Mouse (Mus musculus) ES-Bruce4 (cell line): Measurements from ENCODE around the gene Igll1. TPM values are rescaled to one million over a fixed set of nuclear protein-coding genes. Genes with fewer than 3 reads are reported as not detected.

Experiments used
- H3K27ac ChIP-seq: 2 replicates; pipeline ENCODE4 v1.5.1; 2012; ENCODE audit warnings: low read length, inconsistent platforms; ENCODE audit not compliant: insufficient read depth
- H3K27me3 ChIP-seq: 2 replicates; pipeline ENCODE4 v1.6.1; 2012; ENCODE audit warnings: mild to moderate bottlenecking, low read length, inconsistent platforms; ENCODE audit not compliant: control insufficient read depth, poor library complexity, insufficient read depth, severe bottlenecking
- H3K36me3 ChIP-seq: 2 replicates; pipeline ENCODE4 v1.6.1; 2012; ENCODE audit warnings: inconsistent platforms, mild to moderate bottlenecking, low read length, moderate library complexity; ENCODE audit not compliant: control insufficient read depth, poor library complexity, insufficient read depth, severe bottlenecking
- H3K4me1 ChIP-seq: one replicate; pipeline ENCODE4 v1.8.1; 2011; ENCODE audit warnings: low read length; ENCODE audit not compliant: control insufficient read depth, insufficient read depth
- H3K4me3 ChIP-seq: 2 replicates; pipeline ENCODE4 v1.5.1; 2011; ENCODE audit warnings: low read depth, mild to moderate bottlenecking, low read length
- H3K9ac ChIP-seq: 2 replicates; pipeline ENCODE4 v1.6.1; 2012; ENCODE audit warnings: low read depth, mild to moderate bottlenecking, inconsistent platforms; ENCODE audit not compliant: poor library complexity, severe bottlenecking
- H3K9me3 ChIP-seq: replicated peaks from 2 replicates; pipeline ENCODE4 v1.6.1; 2012; ENCODE audit warnings: mild to moderate bottlenecking, low read length, inconsistent platforms; ENCODE audit not compliant: control insufficient read depth, poor library complexity, insufficient read depth, severe bottlenecking
- CTCF ChIP-seq: IDR thresholded peaks from one replicate; pipeline ENCODE4 v1.8.1; 2011; ENCODE audit warnings: low read depth, low read length
- EP300 ChIP-seq: IDR thresholded peaks from 2 replicates; pipeline ENCODE4 v1.6.1; 2011; ENCODE audit warnings: low read depth, low read length; ENCODE audit not compliant: insufficient read depth
- POLR2A ChIP-seq: IDR thresholded peaks from one replicate; pipeline ENCODE4 v1.8.1; 2011; ENCODE audit warnings: low read length; ENCODE audit not compliant: insufficient read depth
- polyA plus RNA-seq: library from polyadenylated mRNA; stranded (reverse); fragments of >200 nt; gene quantifications from 2 replicates; pipeline ENCODE4 v1.2.4, GENCODE M21; 2011; ENCODE audit warnings: low read depth; ENCODE audit not compliant: missing spikeins, insufficient read depth, insufficient read length

Igll1 gene
- polyA plus RNA-seq, 1 experiment: not detected

- Histone ChIP-seq H3K27ac (peak overlapping the region; percentile 11), H3K4me1 (peaks cover 2% of the 10 kb centered on the region), H3K9me3 (no peaks in the 10 kb centered on the region), H3K36me3 (peaks cover 12% of the 10 kb centered on the region; the same call in 1 of the 2 replicates), H3K4me3 (peak overlapping the region; percentile 90), H3K9ac (peak overlapping the region; percentile 62), H3K27me3 (no peaks in the 10 kb centered on the region)
- TF ChIP-seq POLR2A: no peak
- TF ChIP-seq EP300: no peak
- TF ChIP-seq CTCF: no peak
These were observed 33.3 kb upstream of the Igll1 start for GRCm38 (mm10) chr16:16897056-16897584.

DNA sequence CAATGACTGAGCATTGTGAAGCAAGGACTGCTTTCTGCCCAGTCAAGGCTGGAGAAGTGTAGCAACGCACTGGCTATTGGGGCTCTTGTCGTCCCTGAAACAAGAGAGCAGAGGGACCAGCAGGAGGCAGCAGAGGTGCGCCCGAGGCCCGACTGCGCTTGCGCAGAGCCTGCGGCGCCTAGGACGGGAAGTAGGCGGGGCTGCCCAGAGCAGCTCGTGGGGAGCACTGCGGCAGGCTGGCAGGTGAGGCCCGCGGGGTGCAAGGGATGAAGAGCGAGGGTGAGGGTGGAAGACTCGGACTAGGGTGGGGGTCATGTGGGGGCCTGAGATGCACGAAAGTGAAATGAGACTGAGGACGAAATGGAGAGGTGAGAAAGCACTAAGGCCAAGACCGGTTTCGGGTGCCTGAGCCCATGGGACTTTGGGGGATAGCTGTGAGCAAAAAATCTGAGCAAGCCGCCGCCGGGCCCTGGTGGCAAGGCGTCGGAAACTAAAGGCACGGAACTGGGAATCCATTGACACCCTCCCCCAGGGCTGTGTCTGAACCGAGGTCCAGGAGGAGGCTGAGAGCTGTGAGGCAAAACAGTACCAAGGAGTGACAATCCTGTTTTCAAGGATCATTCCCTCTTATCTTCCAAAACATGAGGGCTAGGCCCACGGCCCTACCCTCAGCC lies 32.7 kb upstream of the Igll1 start, which contains the start of gene Ppm1f:
Gene Ppm1f, plus strand, starts transcription at position 88 of the 674 bp plus-strand sequence.
- Histone ChIP-seq H3K27ac (peak within 1 kb of the TSS; percentile 47), H3K9me3 (no peaks in the 10 kb centered on the region), H3K4me3 (peak within 1 kb of the TSS; percentile 90), H3K27me3 (no peaks in the 10 kb centered on the region), H3K36me3 (peaks cover 17% of the 10 kb centered on the region), H3K9ac (peak within 1 kb of the TSS; percentile 62), H3K4me1 (peaks cover 2% of the 10 kb centered on the region)
- peak; percentile 71 for TF ChIP-seq POLR2A
- TF ChIP-seq EP300: no peak
- peak; percentile 86 for TF ChIP-seq CTCF

DNA sequence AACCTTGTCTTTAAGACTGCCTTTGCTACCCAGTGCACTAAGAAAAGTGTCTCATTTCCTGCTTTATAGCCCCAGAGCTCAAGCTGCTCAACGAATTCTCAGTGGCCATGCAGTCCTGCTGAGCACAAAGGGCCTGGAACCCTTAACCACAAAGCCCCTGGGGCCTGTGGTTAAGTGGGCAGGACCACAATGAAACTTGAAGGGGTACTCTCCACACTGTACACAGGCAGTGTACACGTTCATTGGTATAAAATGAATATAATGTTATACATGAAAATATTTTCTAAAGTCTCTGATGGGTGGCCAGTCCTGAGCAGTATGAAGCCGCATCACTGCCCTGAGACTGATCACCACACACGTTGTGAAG lies 32.2 kb upstream of the Igll1 start:
- H3K36me3 ChIP-seq: peaks cover 22% of the 10 kb centered on the region
- no peak overlapping the region for H3K4me3 ChIP-seq
- no peaks in the 10 kb centered on the region for H3K27me3 ChIP-seq
- TF ChIP-seq POLR2A (no peak), CTCF (no peak), EP300 (no peak)
- peak overlapping the region; percentile 47 for H3K27ac ChIP-seq
- H3K9me3 ChIP-seq: no peaks in the 10 kb centered on the region
- H3K9ac ChIP-seq: no peak overlapping the region
- H3K4me1 ChIP-seq: peaks cover 2% of the 10 kb centered on the region

GRCm38 (mm10) chr16:16892366-16892765 lies 28.6 kb upstream of the Igll1 start:
- Histone ChIP-seq H3K27me3 (no peaks in the 10 kb centered on the region), H3K9me3 (no peaks in the 10 kb centered on the region), H3K4me1 (no peaks in the 10 kb centered on the region), H3K27ac (no peak overlapping the region), H3K4me3 (no peak overlapping the region), H3K36me3 (peaks cover 58% of the 10 kb centered on the region), H3K9ac (no peak overlapping the region)
- TF ChIP-seq CTCF (no peak), EP300 (no peak), POLR2A (no peak)

- no peak overlapping the region for H3K27ac ChIP-seq
- no peak overlapping the region for H3K9ac ChIP-seq
- no peaks in the 10 kb centered on the region for H3K9me3 ChIP-seq
- H3K4me1 ChIP-seq: no peaks in the 10 kb centered on the region
- H3K36me3 ChIP-seq: peaks cover 96% of the 10 kb centered on the region
- no peaks in the 10 kb centered on the region for H3K27me3 ChIP-seq
- TF ChIP-seq EP300 (no peak), CTCF (no peak), POLR2A (no peak)
- H3K4me3 ChIP-seq: no peak overlapping the region
These were observed 24.6 kb upstream of the Igll1 start for GRCm38 (mm10) chr16:16888341-16888740.

DNA sequence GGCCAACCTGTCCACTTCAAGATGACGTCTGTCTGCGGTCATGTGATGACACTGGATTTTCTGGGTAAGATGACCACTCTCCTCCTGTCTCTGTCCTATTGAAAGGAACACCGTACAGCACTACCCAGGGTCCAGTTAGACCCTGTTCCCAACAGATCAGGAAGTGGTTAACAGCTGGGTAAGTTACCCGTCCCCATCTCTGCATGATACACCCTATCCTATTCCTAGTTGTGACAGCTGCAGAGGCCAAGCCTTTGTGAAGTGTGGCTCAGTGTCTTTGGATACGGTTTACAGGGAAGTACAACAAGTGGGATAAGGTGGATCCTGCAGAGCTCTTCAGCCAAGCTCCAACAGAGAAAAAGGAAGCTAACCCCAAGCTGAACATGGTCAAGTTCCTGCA lies 15.2 kb upstream of the Igll1 start:
- TF ChIP-seq POLR2A: no peak
- no peak for TF ChIP-seq EP300
- no peak for TF ChIP-seq CTCF
- Histone ChIP-seq H3K36me3 (peaks cover 90% of the 10 kb centered on the region), H3K4me3 (no peak overlapping the region), H3K27ac (no peak overlapping the region), H3K9ac (no peak overlapping the region), H3K27me3 (no peaks in the 10 kb centered on the region), H3K9me3 (no peaks in the 10 kb centered on the region), H3K4me1 (no peaks in the 10 kb centered on the region)
